Mouse (Mus musculus): ENCODE data around the gene Ppp2r5c.

GRCm38 (mm10) chr12:110590804-110591259, 143.9 kb downstream of the Ppp2r5c start:
- TF ChIP-seq POLR2A (IDR thresholded peaks at IDR 0.05; ENCODE audit: borderline replicate concordance, low read depth, low read length) (no peak), CTCF (IDR thresholded peaks at IDR 0.05; ENCODE audit: low read depth, low read length) (no peak)
